Mouse (Mus musculus) v-Abl transformed pro-B cells (cell line): ENCODE measurements around the gene Vps18.

Source experiments
- in situ Hi-C, 2 experiments: fragments of 400-800 bp; cut with MboI; formaldehyde crosslinking; loops; one replicate each; pipeline ENCODE4 v1.15.1; 2025; ENCODE audit not compliant: unreplicated experiment in 2 of 2

Vps18 gene

GRCm38 (mm10) chr2:119335535-119335934 is 47.0 kb downstream of the Vps18 start:
- in situ Hi-C loops, result loop anchor here (5.0 kb wide), 3 partner anchors 33 to 82 kb away; no protein-coding TSS in a partner anchor

DNA sequence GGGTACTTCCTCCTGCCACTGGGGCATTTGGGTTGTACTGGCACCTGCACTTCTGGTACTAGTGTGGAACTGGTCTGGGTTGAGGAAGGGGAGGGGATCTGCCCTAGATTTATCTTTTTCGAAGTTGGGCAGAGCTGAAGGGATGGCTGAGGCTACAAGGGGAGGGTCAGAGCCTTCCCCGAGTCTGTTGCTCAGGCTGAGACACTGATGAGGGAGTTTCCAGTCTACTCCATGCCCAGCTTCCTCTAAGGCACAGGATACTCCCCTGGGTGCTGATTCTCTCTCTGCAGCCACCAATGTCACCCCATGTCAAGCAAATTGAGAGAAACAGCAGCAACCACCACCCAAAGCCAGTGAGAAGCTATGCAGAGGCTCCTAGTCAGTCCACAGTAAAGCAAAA is 47.5 kb downstream of the Vps18 start:
- in situ Hi-C loops, result loop anchor here (5.0 kb wide), 3 partner anchors 34 to 81 kb away; no protein-coding TSS in a partner anchor

DNA sequence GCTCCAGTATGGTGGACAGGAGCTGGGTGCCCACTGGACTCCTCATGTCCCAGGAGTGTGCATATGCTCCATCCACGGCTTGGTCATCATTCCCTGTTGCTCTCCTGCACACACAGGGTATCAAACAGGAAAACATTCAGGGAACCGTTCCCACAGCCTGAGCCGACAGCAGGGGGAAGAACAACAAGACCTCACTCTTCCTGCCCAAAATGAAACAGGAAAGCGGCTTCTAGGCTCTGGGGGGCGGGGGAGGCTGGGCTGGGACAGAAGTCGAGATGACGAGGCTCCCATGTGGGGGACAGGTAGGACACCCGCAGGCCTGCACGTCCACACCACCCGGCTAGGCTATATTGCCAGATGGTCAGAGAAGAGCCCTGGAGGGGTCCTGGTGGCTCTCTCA is 47.9 kb downstream of the Vps18 start:
- in situ Hi-C loops, result loop anchor here (5.0 kb wide), 3 partner anchors 34 to 81 kb away; no protein-coding TSS in a partner anchor

DNA sequence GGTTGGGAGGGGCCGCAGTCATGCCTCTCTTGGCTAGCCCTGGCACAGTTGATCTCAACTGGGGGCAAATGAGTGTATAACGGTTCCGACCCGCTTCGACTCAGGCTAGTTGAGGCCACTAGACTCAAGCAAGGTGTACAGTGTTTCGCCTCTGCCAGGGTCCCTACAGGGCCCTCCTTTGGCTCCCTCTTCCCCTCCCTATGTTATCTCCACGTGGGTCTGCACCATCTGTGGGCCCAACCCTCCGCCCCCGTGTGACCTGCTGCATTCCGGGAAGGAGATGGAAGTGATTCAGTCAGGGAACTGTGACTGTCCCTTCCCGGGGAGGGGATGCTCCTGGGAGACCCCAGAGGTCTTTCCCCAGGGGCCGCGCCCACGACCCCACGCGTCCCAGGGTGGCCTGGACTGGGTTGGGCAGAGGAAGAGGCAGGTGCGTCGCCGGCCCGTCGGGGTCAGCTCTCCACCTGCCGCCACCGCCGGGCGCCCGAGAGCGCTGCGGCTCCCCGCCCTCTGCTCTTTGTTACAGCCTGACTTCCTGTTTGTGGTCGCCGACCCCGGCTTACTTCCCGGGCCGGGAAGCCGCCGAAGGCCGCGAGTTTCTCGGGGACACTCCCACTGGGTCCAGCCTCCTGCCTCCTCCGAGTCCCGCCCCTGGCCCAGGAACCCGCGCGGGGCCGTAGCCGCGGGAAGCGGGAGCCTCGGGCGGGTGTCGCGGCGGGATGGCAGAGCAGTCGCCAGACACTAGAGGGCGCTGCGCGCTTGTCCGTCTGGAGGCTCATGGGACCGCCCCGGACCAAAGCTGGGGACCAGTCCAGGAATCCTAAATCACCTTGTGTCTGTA is 49.1 kb downstream of the Vps18 start:
- in situ Hi-C loops, result loop anchor here (5.0 kb wide), 3 partner anchors 35 to 80 kb away; no protein-coding TSS in a partner anchor

GRCm38 (mm10) chr2:119344537-119345138 is 56.1 kb downstream of the Vps18 start:
- in situ Hi-C loops, result no loop called here
